Mouse (Mus musculus) midbrain, embryonic 12.5 days (tissue): ENCODE measurements around the gene Olfr96. TPM values are rescaled to one million over a fixed set of nuclear protein-coding genes. Genes with fewer than 3 reads are reported as not detected.

Experiments used
- ATAC-seq: fragments of 200-750 bp; cut with Nextera tagmentation; 2 replicates; pipeline ENCODE4 v1.8.0; 2017; ENCODE audit warnings: low read depth, moderate TSS enrichment, moderate library complexity; ENCODE audit not compliant: low FRiP score
- H3K27ac ChIP-seq: fragments of 300-500 bp; sonication (generic); replicated peaks from 2 replicates; pipeline ENCODE4 v1.5.1; 2016; ENCODE audit warnings: mild to moderate bottlenecking
- H3K27me3 ChIP-seq: fragments of 300-500 bp; sonication (generic); 2 replicates; pipeline ENCODE4 v1.6.1; 2016; ENCODE audit warnings: mild to moderate bottlenecking
- H3K36me3 ChIP-seq: fragments of 300-500 bp; sonication (generic); 2 replicates; pipeline ENCODE4 v1.6.1; 2016
- H3K4me1 ChIP-seq: fragments of 300-500 bp; sonication (generic); 2 replicates; pipeline ENCODE4 v1.6.1; 2016
- H3K4me2 ChIP-seq: fragments of 300-500 bp; sonication (generic); replicated peaks from 2 replicates; pipeline ENCODE4 v1.6.1; 2016; ENCODE audit warnings: mild to moderate bottlenecking, moderate library complexity
- H3K4me3 ChIP-seq: fragments of 300-500 bp; sonication (generic); 2 replicates; pipeline ENCODE4 v1.5.1; 2016; ENCODE audit warnings: mild to moderate bottlenecking
- H3K9ac ChIP-seq: fragments of 300-500 bp; sonication (generic); replicated peaks from 2 replicates; pipeline ENCODE4 v1.6.1; 2016; ENCODE audit warnings: mild to moderate bottlenecking, moderate library complexity
- H3K9me3 ChIP-seq: fragments of 300-500 bp; sonication (generic); 2 replicates; pipeline ENCODE4 v1.6.1; 2016; ENCODE audit warnings: mild to moderate bottlenecking
- WGBS: fragments of 180-500 bp; shearing (Covaris S2); methylation state at CpG from one replicate; pipeline ENCODE4 v1.1.7; 2016; 5-methylcytosine and 5-hydroxymethylcytosine counted together
- polyA plus RNA-seq: library from polyadenylated mRNA; unstranded; fragments of >200 nt; fragmentation: Nextera tagmentation; extraction: Ambion mirVana; gene quantifications from 2 replicates; pipeline ENCODE4 v1.2.1, GENCODE M21; 2016

The Olfr96 gene
- polyA plus RNA-seq = not detected in 2 replicates

DNA sequence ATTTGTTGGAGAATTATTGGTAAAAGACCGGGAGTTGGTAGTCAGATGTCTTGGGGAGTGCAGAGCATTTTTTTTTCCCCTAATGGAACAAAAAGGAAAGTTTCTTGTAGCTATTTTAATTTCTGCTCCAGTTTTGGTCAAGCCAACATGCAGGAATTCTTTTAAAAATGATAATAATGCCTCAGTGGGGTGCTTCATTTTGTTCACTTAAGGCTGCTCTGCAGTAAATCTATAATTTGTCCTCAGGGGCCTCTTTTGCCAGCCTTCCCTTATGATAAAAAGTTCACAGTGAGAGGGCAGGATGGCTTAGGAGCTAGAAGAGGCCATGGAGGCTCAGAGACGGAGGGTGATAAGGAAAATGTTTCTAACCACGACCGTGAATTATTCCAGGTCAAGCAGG is at the start of gene Olfr96:
Olfr96 (plus strand) TSS at position 301 of the 400 bp plus-strand sequence.
- no peak for ATAC-seq
- no peak within 1 kb of the TSS for H3K9ac ChIP-seq
- H3K9me3 ChIP-seq = no peaks in the 10 kb centered on the region
- H3K4me2 ChIP-seq = no peak within 1 kb of the TSS
- H3K4me1 ChIP-seq = no peaks in the 10 kb centered on the region
- 63% methylated on average over 4 of the region's 4 CpGs for WGBS
- no peaks in the 10 kb centered on the region for H3K27me3 ChIP-seq
- H3K36me3 ChIP-seq = no peaks in the 10 kb centered on the region
- H3K27ac ChIP-seq = no peak within 1 kb of the TSS
- no peak within 1 kb of the TSS for H3K4me3 ChIP-seq

DNA sequence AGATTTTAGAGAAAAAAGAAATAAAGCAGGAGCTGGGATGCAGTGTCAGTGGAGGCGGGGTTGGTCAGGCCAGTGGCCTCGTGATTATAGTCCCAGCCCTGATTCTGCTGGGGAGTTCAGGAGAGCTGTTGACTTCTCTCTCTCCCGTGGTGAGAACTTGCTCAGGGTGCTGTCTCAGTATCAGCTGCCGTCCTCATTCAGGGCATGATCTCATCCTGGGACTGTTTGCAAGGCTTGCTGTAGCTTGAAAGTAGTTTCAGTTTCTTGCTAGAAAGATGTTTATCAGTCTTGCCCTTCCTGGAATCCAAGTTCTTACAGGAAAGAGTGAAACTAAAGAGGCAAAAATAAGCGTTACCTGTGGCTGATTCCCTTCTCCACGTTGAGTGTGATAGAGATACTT is 34.5 kb upstream of the Olfr96 start:
- Histone ChIP-seq H3K27me3 (no peaks in the 10 kb centered on the region), H3K4me1 (no peaks in the 10 kb centered on the region), H3K36me3 (no peaks in the 10 kb centered on the region), H3K4me2 (no peak overlapping the region), H3K9me3 (no peaks in the 10 kb centered on the region), H3K27ac (no peak overlapping the region), H3K4me3 (no peak overlapping the region), H3K9ac (no peak overlapping the region)
- 54% methylated on average over 6 of the region's 6 CpGs for WGBS
- ATAC-seq = no peak

DNA sequence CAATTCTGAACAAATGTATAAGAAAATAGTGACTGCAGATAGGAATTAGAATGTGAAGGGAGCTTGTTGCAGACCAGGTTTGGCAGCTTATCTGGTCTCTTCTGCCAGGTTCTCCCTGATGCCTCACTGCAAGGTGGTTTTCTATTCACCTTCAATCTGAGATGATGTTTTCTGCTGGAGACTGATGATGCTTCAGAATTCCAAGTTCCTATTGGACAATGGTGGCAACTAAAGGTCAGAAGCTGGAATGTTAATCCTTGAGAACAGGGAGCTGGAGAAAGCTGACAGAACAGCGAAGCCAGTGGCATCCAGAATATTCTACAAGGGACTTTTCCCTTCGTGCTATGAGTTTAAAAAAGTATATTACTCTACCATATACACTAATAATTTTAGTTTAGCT is 29.2 kb upstream of the Olfr96 start:
- Histone ChIP-seq H3K4me1 (no peaks in the 10 kb centered on the region), H3K27ac (no peak overlapping the region), H3K36me3 (no peaks in the 10 kb centered on the region), H3K27me3 (peaks cover 9% of the 10 kb centered on the region; the same call in 1 of the 2 replicates), H3K9me3 (no peaks in the 10 kb centered on the region), H3K4me3 (no peak overlapping the region), H3K9ac (no peak overlapping the region), H3K4me2 (no peak overlapping the region)
- 30% methylated on average over 2 of the region's 2 CpGs for WGBS
- ATAC-seq = no peak

- no peak overlapping the region for H3K4me2 ChIP-seq
- no peak overlapping the region for H3K9ac ChIP-seq
- ATAC-seq = no peak
- H3K27me3 ChIP-seq = peaks cover 30% of the 10 kb centered on the region
- no peaks in the 10 kb centered on the region for H3K9me3 ChIP-seq
- H3K27ac ChIP-seq = no peak overlapping the region
- no peak overlapping the region for H3K4me3 ChIP-seq
- H3K4me1 ChIP-seq = peaks cover 8% of the 10 kb centered on the region
- no peaks in the 10 kb centered on the region for H3K36me3 ChIP-seq
Measured at GRCm38 (mm10) chr17:37193032-37193431, 26.9 kb upstream of the Olfr96 start.

GRCm38 (mm10) chr17:37193656-37194055 is 26.3 kb upstream of the Olfr96 start, which contains the start of gene Ubd:
Gene Ubd, plus strand, starts transcription at chr17:37193892.
- Histone ChIP-seq H3K4me3 (no peak within 1 kb of the TSS), H3K27ac (no peak within 1 kb of the TSS), H3K9ac (no peak within 1 kb of the TSS), H3K9me3 (no peaks in the 10 kb centered on the region), H3K4me2 (no peak within 1 kb of the TSS), H3K4me1 (peaks cover 8% of the 10 kb centered on the region), H3K27me3 (peaks cover 37% of the 10 kb centered on the region), H3K36me3 (no peaks in the 10 kb centered on the region)
- no peak for ATAC-seq
- 86% methylated on average over 2 of the region's 2 CpGs for WGBS

DNA sequence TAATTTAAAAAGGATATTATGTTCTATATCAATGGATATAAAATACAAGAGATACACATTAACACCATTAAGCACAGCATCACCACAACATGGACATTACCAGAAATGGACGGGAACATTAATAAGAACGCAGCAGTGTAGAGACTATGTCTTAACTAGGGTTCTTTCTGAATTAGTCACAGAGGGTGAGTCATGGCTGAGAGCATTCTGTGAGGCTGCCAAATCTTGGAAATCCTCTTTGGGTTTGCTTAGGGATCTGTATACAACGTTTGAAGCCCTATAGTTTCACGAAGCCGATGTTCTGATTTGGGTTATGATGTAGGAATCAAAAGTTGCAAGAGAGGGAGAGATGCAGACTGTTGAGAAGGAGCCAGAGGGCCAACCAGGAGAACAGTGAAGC is 25.2 kb upstream of the Olfr96 start:
- WGBS = 94% methylated on average over 5 of the region's 5 CpGs
- Histone ChIP-seq H3K27me3 (peaks cover 38% of the 10 kb centered on the region), H3K9ac (no peak overlapping the region), H3K27ac (no peak overlapping the region), H3K9me3 (no peaks in the 10 kb centered on the region), H3K4me1 (peaks cover 8% of the 10 kb centered on the region), H3K4me3 (no peak overlapping the region), H3K4me2 (no peak overlapping the region), H3K36me3 (no peaks in the 10 kb centered on the region)
- ATAC-seq = no peak

- Histone ChIP-seq H3K27ac (0 out of 2 replicates have a peak overlapping the region, but pooled peaks have one; percentile 26), H3K9ac (peak overlapping the region; percentile 63), H3K36me3 (no peaks in the 10 kb centered on the region), H3K27me3 (peaks cover 46% of the 10 kb centered on the region), H3K4me2 (peak overlapping the region; percentile 96), H3K4me3 (peak overlapping the region; percentile 64), H3K9me3 (no peaks in the 10 kb centered on the region), H3K4me1 (peaks cover 8% of the 10 kb centered on the region)
- ATAC-seq = peak; percentile 92
- WGBS = under 1% methylated on average over 77 of the region's 77 CpGs
Measured at GRCm38 (mm10) chr17:37196845-37197724, 22.9 kb upstream of the Olfr96 start.

DNA sequence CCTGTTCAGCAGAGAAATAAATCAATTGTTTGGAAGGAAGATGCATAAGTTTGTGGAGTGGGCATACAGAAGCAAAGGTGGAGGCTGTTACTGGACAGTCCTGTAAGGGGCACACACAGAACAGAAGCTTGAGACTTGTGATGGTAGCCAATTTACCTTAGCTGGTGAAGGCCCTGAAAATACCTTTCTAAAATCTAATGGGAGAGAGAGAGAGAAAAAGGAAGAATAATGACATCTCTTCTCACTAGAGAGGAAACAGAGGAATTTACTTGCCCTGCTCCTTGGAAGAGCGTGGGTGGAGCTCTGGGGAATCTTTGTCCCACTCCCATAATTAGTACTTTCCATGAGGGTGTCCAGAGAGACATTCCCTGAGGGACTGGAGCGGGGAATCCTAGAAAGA is 19.1 kb upstream of the Olfr96 start, which contains the start of gene Olfr94:
Olfr94 (minus strand) TSS at position 101 of the 400 bp plus-strand sequence.
- no peak for ATAC-seq
- Histone ChIP-seq H3K9me3 (no peaks in the 10 kb centered on the region), H3K4me1 (peaks cover 8% of the 10 kb centered on the region), H3K36me3 (no peaks in the 10 kb centered on the region), H3K27me3 (peaks cover 37% of the 10 kb centered on the region), H3K4me3 (no peak within 1 kb of the TSS), H3K4me2 (no peak within 1 kb of the TSS), H3K27ac (no peak within 1 kb of the TSS), H3K9ac (no peak within 1 kb of the TSS)
- 74% methylated on average over 2 of the region's 2 CpGs for WGBS

DNA sequence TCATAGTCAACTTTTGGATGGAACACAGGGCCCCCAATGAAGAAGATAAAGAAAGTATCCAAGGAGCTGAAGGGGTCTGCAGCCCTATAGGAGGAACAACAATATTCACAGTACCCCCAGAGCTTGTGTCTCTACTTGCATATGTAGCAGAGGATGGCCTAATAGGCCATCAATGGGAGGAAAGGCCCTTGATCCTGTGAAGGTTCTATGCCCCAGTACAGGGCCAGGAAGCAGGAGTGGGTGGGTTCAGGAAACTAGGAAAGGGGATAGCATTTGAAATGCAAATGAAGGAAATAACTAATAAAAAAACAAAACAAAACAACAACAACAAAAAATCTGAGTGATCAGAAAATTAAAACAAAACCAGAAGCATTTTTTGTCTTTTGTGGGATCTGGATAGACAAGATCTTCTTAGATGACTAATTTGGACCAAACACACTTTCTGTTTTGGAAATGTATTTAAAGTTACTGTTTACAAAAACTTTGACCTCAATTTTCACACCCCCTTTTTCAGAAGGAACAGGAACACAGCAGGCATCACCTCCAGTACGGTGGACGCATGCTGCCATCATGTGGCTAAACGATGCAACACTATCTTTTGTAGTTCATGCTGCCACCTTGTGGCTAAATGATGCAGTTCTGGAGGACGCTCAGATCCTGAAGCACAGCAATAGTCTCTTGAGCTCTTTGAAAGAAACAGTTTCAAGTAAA is 16.6 kb upstream of the Olfr96 start:
- peak; percentile 65 for ATAC-seq
- no peaks in the 10 kb centered on the region for H3K9me3 ChIP-seq
- H3K9ac ChIP-seq = no peak overlapping the region
- H3K27me3 ChIP-seq = peaks cover 13% of the 10 kb centered on the region
- H3K4me3 ChIP-seq = no peak overlapping the region
- WGBS = under 1% methylated on average over 4 of the region's 4 CpGs
- no peaks in the 10 kb centered on the region for H3K36me3 ChIP-seq
- H3K4me1 ChIP-seq = no peaks in the 10 kb centered on the region
- no peak overlapping the region for H3K27ac ChIP-seq
- no peak overlapping the region for H3K4me2 ChIP-seq

DNA sequence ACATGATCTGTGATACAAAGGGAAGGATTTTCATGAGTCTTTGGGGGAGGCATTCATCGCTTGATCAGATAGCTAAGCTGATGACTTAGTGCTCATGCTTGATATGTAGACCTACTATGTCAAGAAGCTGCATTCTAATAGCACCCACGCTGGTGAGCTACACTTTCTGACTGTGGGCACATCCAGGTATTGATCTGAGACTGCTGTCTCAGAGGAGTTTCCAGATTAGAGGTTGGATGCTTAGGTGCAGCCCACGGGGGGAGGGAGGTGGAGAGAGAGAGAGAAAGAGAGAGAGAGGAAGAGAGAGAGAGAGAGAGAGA is 16.1 kb upstream of the Olfr96 start:
- H3K4me2 ChIP-seq = no peak overlapping the region
- ATAC-seq = peak; percentile 67
- WGBS = 33% methylated on average over 3 of the region's 3 CpGs
- H3K36me3 ChIP-seq = no peaks in the 10 kb centered on the region
- H3K9ac ChIP-seq = no peak overlapping the region
- 0 out of 2 replicates have a peak, but pooled peaks cover 9% of the 10 kb centered on the region for H3K27me3 ChIP-seq
- no peaks in the 10 kb centered on the region for H3K9me3 ChIP-seq
- no peak overlapping the region for H3K4me3 ChIP-seq
- H3K27ac ChIP-seq = no peak overlapping the region
- H3K4me1 ChIP-seq = no peaks in the 10 kb centered on the region

DNA sequence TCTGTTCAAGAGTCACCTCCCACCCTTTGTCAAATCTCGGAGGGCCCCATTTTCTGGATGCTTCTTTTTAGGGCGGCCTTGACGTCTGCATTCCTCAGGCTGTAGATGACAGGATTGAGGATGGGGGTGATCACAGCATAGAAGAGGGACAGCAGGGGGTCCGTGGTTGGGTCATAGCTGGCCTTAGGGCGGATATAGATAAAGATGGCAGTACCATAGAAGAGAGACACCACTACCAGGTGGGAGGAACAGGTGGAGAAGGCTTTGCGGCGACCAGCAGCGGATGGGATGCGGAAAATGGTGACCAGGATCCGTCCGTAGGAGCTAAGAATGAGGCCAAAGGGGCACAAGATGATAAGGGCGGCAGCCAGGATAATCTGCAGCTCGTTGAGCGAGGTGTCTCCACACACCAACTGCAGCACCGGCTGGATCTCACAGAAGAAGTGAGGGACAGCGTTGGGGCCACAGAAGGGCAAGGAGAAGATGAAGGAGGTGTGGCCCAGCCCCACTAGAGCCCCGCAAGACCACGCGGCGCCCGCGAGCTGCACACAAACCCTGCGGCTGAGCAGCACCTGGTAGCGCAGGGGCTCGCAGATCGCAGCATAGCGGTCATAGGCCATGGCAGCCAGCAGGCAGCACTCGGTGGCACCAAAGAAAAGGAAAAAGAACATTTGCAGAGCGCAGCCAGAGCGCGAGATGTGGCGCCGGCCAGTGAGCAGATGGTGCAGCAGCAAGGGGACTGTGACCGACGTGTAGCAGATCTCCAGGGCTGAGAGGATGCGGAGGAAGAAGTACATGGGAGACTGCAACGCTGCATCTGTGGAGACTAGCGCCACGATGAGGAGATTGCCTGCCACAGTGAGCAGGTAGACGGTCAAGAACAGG is 8.8 kb upstream of the Olfr96 start:
- 23% methylated on average over 40 of the region's 40 CpGs for WGBS
- peak; percentile 62 for ATAC-seq

More for the DNA sequence above, 8.8 kb upstream of the Olfr96 start:
- no peaks in the 10 kb centered on the region for H3K9me3 ChIP-seq
- H3K27ac ChIP-seq = no peak overlapping the region
- H3K4me3 ChIP-seq = peak overlapping the region; percentile 36
- peak overlapping the region; percentile 37 for H3K9ac ChIP-seq
- H3K4me1 ChIP-seq = peaks cover 7% of the 10 kb centered on the region; the same call in 1 of the 2 replicates
- peak overlapping the region; percentile 52 for H3K4me2 ChIP-seq
- no peaks in the 10 kb centered on the region for H3K36me3 ChIP-seq
- H3K27me3 ChIP-seq = peaks cover 17% of the 10 kb centered on the region
